Mouse (Mus musculus) embryonic fibroblast, embryonic 13.5 days (primary cell): ENCODE measurements at regions not wholly inside any gene's neighbourhood (a gene's known extent, or its start where the extent isn't known, plus 50 kb on each side); places are given as distances from the start of the nearest gene placed in this dataset.

Source experiments
- CTCF ChIP-seq: IDR thresholded peaks from 2 replicates; pipeline ENCODE4 v1.5.1; 2011; ENCODE audit warnings: mild to moderate bottlenecking, control low read depth, low read length, moderate library complexity, borderline replicate concordance; ENCODE audit not compliant: insufficient read depth
- POLR2A ChIP-seq: IDR thresholded peaks from 2 replicates; pipeline ENCODE4 v1.6.1; 2011; ENCODE audit warnings: low read depth, mild to moderate bottlenecking, control low read depth, low read length, moderate library complexity

DNA sequence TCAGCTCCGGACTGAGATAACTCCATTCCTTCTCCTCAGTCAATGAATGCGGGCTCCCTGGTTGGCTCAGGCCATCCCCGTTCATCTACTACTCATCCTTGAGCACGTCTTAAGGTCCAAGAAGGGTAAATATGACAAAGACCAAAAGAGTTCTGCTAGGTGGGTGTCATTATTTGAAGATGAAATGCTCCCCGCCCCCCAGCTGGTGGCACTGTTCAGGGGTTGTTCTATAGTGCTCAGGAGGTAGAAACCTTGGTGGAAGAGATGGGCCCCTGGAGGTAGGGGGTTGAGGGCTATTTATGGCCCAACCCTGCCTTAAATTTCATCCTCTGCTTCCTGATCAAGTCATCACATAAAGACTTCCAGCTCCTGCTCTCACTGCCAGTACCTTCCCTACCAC lies 126.0 kb downstream of the Aipl1 start:
- no peak for TF ChIP-seq POLR2A
- TF ChIP-seq CTCF: no peak
